Mouse (Mus musculus): ENCODE results near the gene Kcnj9. TPM values are rescaled to one million over a fixed set of nuclear protein-coding genes. Genes with fewer than 3 reads are reported as not detected.

Kcnj9 gene
- total RNA-seq, 2 experiments from 2014 or later, result not detected

- no peak for DNase-seq (ENCODE audit: low spot score in 2 of 2)
Measured at GRCm38 (mm10) chr1:172296816-172297510, 32.2 kb downstream of the Kcnj9 start.

GRCm38 (mm10) chr1:172295751-172296197, 33.3 kb downstream of the Kcnj9 start:
- no peak for DNase-seq (ENCODE audit: low spot score in 2 of 2)

GRCm38 (mm10) chr1:172293449-172293848, 35.7 kb downstream of the Kcnj9 start:
- DNase-seq (ENCODE audit: low spot score in 2 of 2), result no peak

- DNase-seq (ENCODE audit: low spot score in 2 of 2), result no peak
Measured at GRCm38 (mm10) chr1:172292880-172293279, 36.2 kb downstream of the Kcnj9 start.

GRCm38 (mm10) chr1:172289617-172289946, 39.5 kb downstream of the Kcnj9 start:
- no peak for DNase-seq (ENCODE audit: low spot score in 2 of 2)

GRCm38 (mm10) chr1:172288900-172289616, 40.1 kb downstream of the Kcnj9 start:
- no peak for DNase-seq (ENCODE audit: low spot score in 2 of 2)

GRCm38 (mm10) chr1:172286740-172287139, 42.4 kb downstream of the Kcnj9 start:
- no peak for DNase-seq (ENCODE audit: low spot score in 2 of 2)

- DNase-seq (ENCODE audit: low spot score in 2 of 2), result no peak
Measured at GRCm38 (mm10) chr1:172284221-172284620, 44.9 kb downstream of the Kcnj9 start.

- no peak for DNase-seq (ENCODE audit: low spot score in 2 of 2)
Measured at GRCm38 (mm10) chr1:172283073-172283472, 46.0 kb downstream of the Kcnj9 start.

GRCm38 (mm10) chr1:172281522-172282254, 47.4 kb downstream of the Kcnj9 start:
- no peak for DNase-seq (ENCODE audit: low spot score in 2 of 2)

- DNase-seq (ENCODE audit: low spot score in 2 of 2), result no peak
Measured at GRCm38 (mm10) chr1:172279768-172280509, 49.2 kb downstream of the Kcnj9 start.

- DNase-seq (ENCODE audit: low spot score in 2 of 2), result no peak
Measured at GRCm38 (mm10) chr1:172278328-172278727, 50.8 kb downstream of the Kcnj9 start.

- no peak for DNase-seq (ENCODE audit: low spot score in 2 of 2)
Measured at GRCm38 (mm10) chr1:172277172-172277571, 51.9 kb downstream of the Kcnj9 start.

GRCm38 (mm10) chr1:172274547-172274946, 54.6 kb downstream of the Kcnj9 start:
- no peak for DNase-seq (ENCODE audit: low spot score in 2 of 2)

GRCm38 (mm10) chr1:172274116-172274515, 55.0 kb downstream of the Kcnj9 start:
- no peak for DNase-seq (ENCODE audit: low spot score in 2 of 2)

- DNase-seq (ENCODE audit: low spot score in 2 of 2), result no peak
Measured at GRCm38 (mm10) chr1:172273386-172273785, 55.7 kb downstream of the Kcnj9 start.

- no peak for DNase-seq (ENCODE audit: low spot score in 2 of 2)
Measured at GRCm38 (mm10) chr1:172271765-172272164, 57.4 kb downstream of the Kcnj9 start.

GRCm38 (mm10) chr1:172271208-172271607, 57.9 kb downstream of the Kcnj9 start:
- DNase-seq (ENCODE audit: low spot score in 2 of 2), result no peak

Measured in gastrocnemius, postnatal 4 days (tissue).